ENCODE assay signal across 26 mouse cellular contexts in genomic region chr14:49649191-49649590, GRCm38 (mm10).
DNase-seq lines count a peak whose midpoint lies in the region; ATAC-seq lines count a peak whose summit lies in the region.
"Had no signal": no experiment of that assay in that cellular context is flagged by ENCODE, and none has a peak within 500 bp of the region (broad histone marks: within the 10 kb centered on the region; RNA-seq: fewer than 3 reads in every experiment).

No protein-coding gene starts in this region.

- H3K36me3 ChIP-seq in hindbrain, embryonic 14.5 days (replicated peaks; ENCODE audit: control insufficient read depth, insufficient read depth): no peaks in the 10 kb centered on the region
- H3K36me3 ChIP-seq: embryonic facial prominence, embryonic 12.5 days; heart, embryonic 15.5 days; hindbrain, embryonic 13.5 days; liver, embryonic 15.5 days; lung, embryonic 15.5 days; midbrain, embryonic 15.5 days; neural tube, embryonic 15.5 days had no signal

- H3K27ac ChIP-seq in hindbrain, embryonic 14.5 days: no peak overlapping the region
- H3K27ac ChIP-seq: embryonic facial prominence, embryonic 12.5 days; heart, embryonic 15.5 days; hindbrain, embryonic 13.5 days; liver, embryonic 15.5 days; lung, embryonic 15.5 days; midbrain, embryonic 15.5 days; neural tube, embryonic 15.5 days had no signal

- no peak overlapping the region for H3K9ac ChIP-seq in hindbrain, embryonic 14.5 days
- H3K9ac ChIP-seq: embryonic facial prominence, embryonic 12.5 days; forebrain, postnatal 0 days; heart, embryonic 15.5 days; hindbrain, embryonic 13.5 days; liver, embryonic 15.5 days; lung, embryonic 15.5 days; midbrain, embryonic 15.5 days; neural tube, embryonic 15.5 days had no signal

- H3K4me1 ChIP-seq in hindbrain, embryonic 14.5 days (replicated peaks; ENCODE audit: control insufficient read depth, insufficient read depth, low read length): no peaks in the 10 kb centered on the region
- H3K4me1 ChIP-seq: embryonic facial prominence, embryonic 12.5 days; heart, embryonic 15.5 days; hindbrain, embryonic 13.5 days; liver, embryonic 15.5 days; lung, embryonic 15.5 days; midbrain, embryonic 15.5 days; neural tube, embryonic 15.5 days had no signal

- peak; percentile 13 for DNase-seq in ovary, adult 18-20 months (ENCODE audit: low spot score)
- no peak for DNase-seq in ovary, postnatal 10 days (ENCODE audit: low spot score)
- DNase-seq in adrenal gland, adult 18-20 months (ENCODE audit: low spot score in 2 of 2): peak; percentile 26 to 38
- DNase-seq in adrenal gland, postnatal 25 days: peak; percentile 57
- DNase-seq in testis, postnatal 10 days (ENCODE audit: low spot score): peak; percentile 41
- no peak for DNase-seq in gastrocnemius, adult 8-10 months (ENCODE audit: low spot score in 2 of 2)
- no peak for DNase-seq in hindbrain, embryonic 14.5 days (ENCODE audit: low spot score)
- DNase-seq: forebrain, postnatal 0 days; heart, postnatal 36 days; kidney, adult 18-20 months; kidney, postnatal 4 days; lung, postnatal 4 days; retina, postnatal 1 day; right cerebral cortex, postnatal 25 days; spleen, adult 18-20 months; thymus, postnatal 25 days had no signal

- H3K9me3 ChIP-seq in hindbrain, embryonic 14.5 days (ENCODE audit: control insufficient read depth, low read length): no peaks in the 10 kb centered on the region
- H3K9me3 ChIP-seq: embryonic facial prominence, embryonic 12.5 days; heart, embryonic 15.5 days; hindbrain, embryonic 13.5 days; liver, embryonic 15.5 days; lung, embryonic 15.5 days; midbrain, embryonic 15.5 days; neural tube, embryonic 15.5 days had no signal

- no peak overlapping the region for H3K4me2 ChIP-seq in hindbrain, embryonic 14.5 days (replicated peaks)
- H3K4me2 ChIP-seq: embryonic facial prominence, embryonic 12.5 days; heart, embryonic 15.5 days; hindbrain, embryonic 13.5 days; liver, embryonic 15.5 days; lung, embryonic 15.5 days; midbrain, embryonic 15.5 days; neural tube, embryonic 15.5 days had no signal

- H3K4me3 ChIP-seq in hindbrain, embryonic 14.5 days (replicated peaks; ENCODE audit: low read length): no peak overlapping the region
- H3K4me3 ChIP-seq: embryonic facial prominence, embryonic 12.5 days; heart, embryonic 15.5 days; hindbrain, embryonic 13.5 days; liver, embryonic 15.5 days; lung, embryonic 15.5 days; midbrain, embryonic 15.5 days; myocyte; neural tube, embryonic 15.5 days had no signal

- 86% methylated on average over 1 of the region's 1 CpGs for WGBS in hindbrain, embryonic 14.5 days

- H3K27me3 ChIP-seq in hindbrain, embryonic 14.5 days (ENCODE audit: control insufficient read depth, insufficient read depth, low read length): no peaks in the 10 kb centered on the region
- H3K27me3 ChIP-seq: embryonic facial prominence, embryonic 12.5 days; heart, embryonic 15.5 days; hindbrain, embryonic 13.5 days; liver, embryonic 15.5 days; lung, embryonic 15.5 days; midbrain, embryonic 15.5 days; neural tube, embryonic 15.5 days had no signal

- no peak for ATAC-seq in monocyte, adult 5-6 weeks (replicated peaks; ENCODE audit: insufficient number of reproducible peaks, low FRiP score, low TSS enrichment, poor library complexity, severe bottlenecking)
- no peak for ATAC-seq in hindbrain, embryonic 14.5 days (ENCODE audit: low FRiP score)
- ATAC-seq: forebrain, postnatal 0 days; inflammation-experienced regulatory T-cells, adult 6 months; midbrain, embryonic 15.5 days had no signal

Comparison
In these comparisons a context has a peak if more than half of its experiments do, and no peak if none do; other contexts are left out.
1. DNase-seq: peak in ovary, adult 18-20 months (single experiment), adrenal gland, adult 18-20 months (2 of 2), adrenal gland, postnatal 25 days (single experiment) and testis, postnatal 10 days (single experiment); none in ovary, postnatal 10 days (single experiment), gastrocnemius, adult 8-10 months (0 of 2) and hindbrain, embryonic 14.5 days (single experiment).